Mouse (Mus musculus) midbrain, embryonic 13.5 days (tissue): ENCODE measurements at regions not wholly inside any gene's neighbourhood (a gene's known extent, or its start where the extent isn't known, plus 50 kb on each side); places are given as distances from the start of the nearest gene placed in this dataset.

ENCODE experiments used
- ATAC-seq: fragments of 200-750 bp; cut with Nextera tagmentation; 2 replicates; pipeline ENCODE4 v1.8.0; 2017; ENCODE audit warnings: mild to moderate bottlenecking, moderate TSS enrichment, moderate library complexity
- H3K27ac ChIP-seq: fragments of 300-500 bp; sonication (generic); 2 replicates; pipeline ENCODE4 v1.5.1; 2015; ENCODE audit warnings: inconsistent platforms, mild to moderate bottlenecking, moderate library complexity
- H3K27me3 ChIP-seq: fragments of 300-500 bp; sonication (generic); 2 replicates; pipeline ENCODE4 v1.6.1; 2015; ENCODE audit warnings: mild to moderate bottlenecking, inconsistent platforms
- H3K36me3 ChIP-seq: fragments of 300-500 bp; sonication (generic); 2 replicates; pipeline ENCODE4 v1.6.1; 2015; ENCODE audit warnings: mild to moderate bottlenecking, inconsistent platforms
- H3K4me1 ChIP-seq: fragments of 300-500 bp; sonication (generic); replicated peaks from 2 replicates; pipeline ENCODE4 v1.6.1; 2015; ENCODE audit warnings: inconsistent platforms
- H3K4me2 ChIP-seq: fragments of 300-500 bp; sonication (generic); replicated peaks from 2 replicates; pipeline ENCODE4 v1.6.1; 2015; ENCODE audit warnings: moderate library complexity, mild to moderate bottlenecking, inconsistent platforms
- H3K4me3 ChIP-seq: fragments of 300-500 bp; sonication (generic); replicated peaks from 2 replicates; pipeline ENCODE4 v1.5.1; 2015; ENCODE audit warnings: mild to moderate bottlenecking, inconsistent platforms
- H3K9ac ChIP-seq: fragments of 300-500 bp; sonication (generic); replicated peaks from 2 replicates; pipeline ENCODE4 v1.6.1; 2015; ENCODE audit warnings: mild to moderate bottlenecking, inconsistent platforms
- H3K9me3 ChIP-seq: fragments of 300-500 bp; sonication (generic); 2 replicates; pipeline ENCODE4 v1.6.1; 2016; ENCODE audit warnings: mild to moderate bottlenecking, inconsistent platforms
- WGBS: fragments of 180-500 bp; shearing (Covaris S2); methylation state at CpG from one replicate; pipeline ENCODE4 v1.1.7; 2015; 5-methylcytosine and 5-hydroxymethylcytosine counted together

DNA sequence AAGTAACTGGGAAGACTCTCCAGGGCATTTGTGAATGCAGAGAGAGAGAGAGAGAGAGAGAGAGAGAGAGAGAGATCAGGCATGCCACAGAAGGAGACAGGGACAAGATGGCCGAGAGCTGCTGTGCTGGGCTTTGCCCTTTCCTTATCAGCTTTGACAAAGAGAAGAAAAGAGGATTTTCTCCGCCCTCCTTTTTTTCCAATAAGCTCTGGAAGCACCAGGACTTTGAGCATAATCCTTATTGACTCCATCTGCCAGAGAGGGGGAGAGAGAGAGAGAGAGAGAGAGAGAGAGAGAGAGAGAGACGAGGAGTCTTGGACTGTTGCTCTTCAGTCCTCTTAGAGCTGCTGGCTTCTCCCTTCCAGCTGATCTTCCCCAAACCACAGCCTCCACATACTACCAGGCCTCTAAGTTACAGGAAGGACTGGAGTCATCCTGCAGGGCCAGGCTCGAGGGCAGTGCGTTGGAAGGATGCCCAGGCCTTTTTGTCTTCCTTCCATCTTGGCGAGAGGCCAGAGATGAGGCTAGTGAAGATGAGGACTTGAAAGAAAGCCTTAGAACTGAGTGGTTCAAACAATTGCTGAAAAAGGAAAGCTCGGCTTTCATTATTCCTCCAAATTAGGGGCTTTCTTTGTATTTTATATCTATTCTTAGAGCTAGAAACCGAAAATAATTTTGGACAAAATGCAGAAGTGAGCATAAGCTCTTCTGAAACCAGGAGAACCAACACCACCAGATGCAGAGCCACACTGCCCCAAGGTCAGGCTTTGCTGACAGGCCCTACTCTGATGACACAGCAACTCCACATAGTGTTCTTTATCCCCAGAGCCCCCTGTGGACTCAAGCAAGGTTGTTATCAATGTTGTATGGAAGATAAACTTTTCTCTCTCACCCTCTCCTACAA lies 59.3 kb upstream of the Kcnd3 start:
- peaks cover 6% of the 10 kb centered on the region; the same call in 1 of the 2 replicates for H3K4me1 ChIP-seq
- H3K36me3 ChIP-seq: no peaks in the 10 kb centered on the region
- 0 out of 2 replicates have a peak, but pooled peaks have one; percentile 24 for ATAC-seq
- H3K9ac ChIP-seq: no peak overlapping the region
- peak overlapping the region; percentile 14; the same call in 1 of the 2 replicates for H3K27ac ChIP-seq
- H3K27me3 ChIP-seq: no peaks in the 10 kb centered on the region
- no peak overlapping the region for H3K4me2 ChIP-seq
- no peak overlapping the region for H3K4me3 ChIP-seq
- 36% methylated on average over 8 of the region's 8 CpGs for WGBS
- no peaks in the 10 kb centered on the region for H3K9me3 ChIP-seq
